Mouse (Mus musculus): ENCODE data around the gene Mef2d. TPM values are rescaled to one million over a fixed set of nuclear protein-coding genes. Genes with fewer than 3 reads are reported as not detected.
A peak's percentile ranks its signal among the peaks of the same experiment; 100 is the strongest.

Mef2d gene
- polyA plus RNA-seq, 1 experiment from 2014 or later = 17.7 TPM

GRCm38 (mm10) chr3:88156817-88157216 is 14.6 kb downstream of the Mef2d start:
- Histone ChIP-seq H3K4me3 (replicated peaks) (no peak overlapping the region), H3K4me2 (no peak overlapping the region), H3K27ac (no peak overlapping the region), H3K9me3 (no peaks in the 10 kb centered on the region), H3K4me1 (peaks cover 4% of the 10 kb centered on the region; the same call in 1 of the 2 replicates), H3K9ac (no peak overlapping the region), H3K36me3 (peaks cover 35% of the 10 kb centered on the region), H3K27me3 (replicated peaks) (no peaks in the 10 kb centered on the region)
- no peak for ATAC-seq (ENCODE audit: insufficient read depth, low FRiP score, low read depth)

GRCm38 (mm10) chr3:88157771-88158597 is 15.8 kb downstream of the Mef2d start:
- no peaks in the 10 kb centered on the region for H3K9me3 ChIP-seq
- peaks cover 4% of the 10 kb centered on the region; the same call in 1 of the 2 replicates for H3K4me1 ChIP-seq
- H3K36me3 ChIP-seq = peaks cover 45% of the 10 kb centered on the region
- H3K27ac ChIP-seq = no peak overlapping the region
- peak; percentile 54; the same call in 1 of the 2 replicates for ATAC-seq (ENCODE audit: insufficient read depth, low FRiP score, low read depth)
- no peak overlapping the region for H3K9ac ChIP-seq
- H3K27me3 ChIP-seq (replicated peaks) = no peaks in the 10 kb centered on the region
- H3K4me2 ChIP-seq = no peak overlapping the region
- H3K4me3 ChIP-seq (replicated peaks) = no peak overlapping the region
- 23% methylated on average over 23 of the region's 23 CpGs for WGBS

- Histone ChIP-seq H3K27ac (no peak overlapping the region), H3K9me3 (no peaks in the 10 kb centered on the region), H3K4me3 (replicated peaks) (no peak overlapping the region), H3K27me3 (replicated peaks) (no peaks in the 10 kb centered on the region), H3K36me3 (peaks cover 52% of the 10 kb centered on the region), H3K4me1 (peaks cover 4% of the 10 kb centered on the region; the same call in 1 of the 2 replicates), H3K9ac (no peak overlapping the region), H3K4me2 (no peak overlapping the region)
- ATAC-seq (ENCODE audit: insufficient read depth, low FRiP score, low read depth) = no peak
- 88% methylated on average over 6 of the region's 6 CpGs for WGBS
These were observed 16.8 kb downstream of the Mef2d start for GRCm38 (mm10) chr3:88158991-88159390.

GRCm38 (mm10) chr3:88160856-88161255 is 18.7 kb downstream of the Mef2d start:
- H3K36me3 ChIP-seq = peaks cover 65% of the 10 kb centered on the region
- no peaks in the 10 kb centered on the region for H3K27me3 ChIP-seq (replicated peaks)
- WGBS = 74% methylated on average over 6 of the region's 6 CpGs

GRCm38 (mm10) chr3:88162259-88162658 is 20.1 kb downstream of the Mef2d start:
- peaks cover 4% of the 10 kb centered on the region; the same call in 1 of the 2 replicates for H3K4me1 ChIP-seq
- WGBS = 70% methylated on average over 8 of the region's 8 CpGs
- H3K27me3 ChIP-seq (replicated peaks) = no peaks in the 10 kb centered on the region
- no peak for ATAC-seq (ENCODE audit: insufficient read depth, low FRiP score, low read depth)
- H3K27ac ChIP-seq = no peak overlapping the region
- no peak overlapping the region for H3K4me2 ChIP-seq
- H3K9me3 ChIP-seq = no peaks in the 10 kb centered on the region
- no peak overlapping the region for H3K9ac ChIP-seq
- no peak overlapping the region for H3K4me3 ChIP-seq (replicated peaks)
- H3K36me3 ChIP-seq = peaks cover 69% of the 10 kb centered on the region

More at GRCm38 (mm10) chr3:88160856-88161255, 18.7 kb downstream of the Mef2d start:
- H3K4me3 ChIP-seq (replicated peaks) = no peak overlapping the region
- H3K27ac ChIP-seq = no peak overlapping the region
- no peak overlapping the region for H3K4me2 ChIP-seq
- H3K9ac ChIP-seq = no peak overlapping the region
- no peaks in the 10 kb centered on the region for H3K9me3 ChIP-seq
- no peak for ATAC-seq (ENCODE audit: insufficient read depth, low FRiP score, low read depth)
- peaks cover 4% of the 10 kb centered on the region; the same call in 1 of the 2 replicates for H3K4me1 ChIP-seq

- WGBS = 80% methylated on average over 4 of the region's 4 CpGs
- H3K9me3 ChIP-seq = no peaks in the 10 kb centered on the region
These were observed 20.6 kb downstream of the Mef2d start for GRCm38 (mm10) chr3:88162811-88163210.

GRCm38 (mm10) chr3:88163847-88164246 is 21.7 kb downstream of the Mef2d start:
- Histone ChIP-seq H3K27ac (no peak overlapping the region), H3K9me3 (no peaks in the 10 kb centered on the region), H3K36me3 (peaks cover 76% of the 10 kb centered on the region), H3K4me1 (no peaks in the 10 kb centered on the region), H3K27me3 (replicated peaks) (no peaks in the 10 kb centered on the region), H3K9ac (no peak overlapping the region), H3K4me3 (replicated peaks) (no peak overlapping the region), H3K4me2 (no peak overlapping the region)
- no peak for ATAC-seq (ENCODE audit: insufficient read depth, low FRiP score, low read depth)
- 80% methylated on average over 3 of the region's 3 CpGs for WGBS

More at GRCm38 (mm10) chr3:88162811-88163210, 20.6 kb downstream of the Mef2d start:
- Histone ChIP-seq H3K4me1 (peaks cover under 1% of the 10 kb centered on the region; the same call in 1 of the 2 replicates), H3K27ac (no peak overlapping the region), H3K27me3 (replicated peaks) (no peaks in the 10 kb centered on the region), H3K4me3 (replicated peaks) (no peak overlapping the region), H3K9ac (no peak overlapping the region), H3K4me2 (no peak overlapping the region), H3K36me3 (peaks cover 73% of the 10 kb centered on the region)
- no peak for ATAC-seq (ENCODE audit: insufficient read depth, low FRiP score, low read depth)

GRCm38 (mm10) chr3:88164263-88164662 is 22.1 kb downstream of the Mef2d start:
- Histone ChIP-seq H3K9me3 (no peaks in the 10 kb centered on the region), H3K36me3 (peaks cover 79% of the 10 kb centered on the region), H3K9ac (no peak overlapping the region), H3K4me1 (no peaks in the 10 kb centered on the region), H3K4me3 (replicated peaks) (no peak overlapping the region), H3K27me3 (replicated peaks) (no peaks in the 10 kb centered on the region), H3K4me2 (no peak overlapping the region), H3K27ac (no peak overlapping the region)
- 85% methylated on average over 3 of the region's 3 CpGs for WGBS
- no peak for ATAC-seq (ENCODE audit: insufficient read depth, low FRiP score, low read depth)

- Histone ChIP-seq H3K36me3 (peaks cover 77% of the 10 kb centered on the region), H3K9ac (no peak overlapping the region)
These were observed 23.9 kb downstream of the Mef2d start for GRCm38 (mm10) chr3:88166056-88166455.

GRCm38 (mm10) chr3:88170361-88170760 is 28.2 kb downstream of the Mef2d start:
- Histone ChIP-seq H3K36me3 (peaks cover 58% of the 10 kb centered on the region), H3K9ac (no peak overlapping the region), H3K4me1 (no peaks in the 10 kb centered on the region), H3K27me3 (replicated peaks) (no peaks in the 10 kb centered on the region), H3K27ac (no peak overlapping the region), H3K9me3 (no peaks in the 10 kb centered on the region), H3K4me2 (no peak overlapping the region), H3K4me3 (replicated peaks) (no peak overlapping the region)
- ATAC-seq (ENCODE audit: insufficient read depth, low FRiP score, low read depth) = no peak
- 82% methylated on average over 5 of the region's 5 CpGs for WGBS

More at GRCm38 (mm10) chr3:88166056-88166455, 23.9 kb downstream of the Mef2d start:
- no peak overlapping the region for H3K4me2 ChIP-seq
- WGBS = 86% methylated on average over 5 of the region's 5 CpGs
- H3K9me3 ChIP-seq = no peaks in the 10 kb centered on the region
- no peaks in the 10 kb centered on the region for H3K4me1 ChIP-seq
- H3K27ac ChIP-seq = no peak overlapping the region
- no peaks in the 10 kb centered on the region for H3K27me3 ChIP-seq (replicated peaks)
- no peak for ATAC-seq (ENCODE audit: insufficient read depth, low FRiP score, low read depth)
- no peak overlapping the region for H3K4me3 ChIP-seq (replicated peaks)

GRCm38 (mm10) chr3:88172440-88172839 is 30.3 kb downstream of the Mef2d start:
- H3K9me3 ChIP-seq = no peaks in the 10 kb centered on the region
- H3K4me3 ChIP-seq (replicated peaks) = no peak overlapping the region
- H3K4me1 ChIP-seq = peaks cover 7% of the 10 kb centered on the region; the same call in 1 of the 2 replicates
- H3K9ac ChIP-seq = no peak overlapping the region
- H3K4me2 ChIP-seq = no peak overlapping the region
- no peak overlapping the region for H3K27ac ChIP-seq
- 88% methylated on average over 3 of the region's 3 CpGs for WGBS
- H3K27me3 ChIP-seq (replicated peaks) = no peaks in the 10 kb centered on the region
- H3K36me3 ChIP-seq = peaks cover 46% of the 10 kb centered on the region
- no peak for ATAC-seq (ENCODE audit: insufficient read depth, low FRiP score, low read depth)

- Histone ChIP-seq H3K9ac (no peak overlapping the region), H3K36me3 (peaks cover 36% of the 10 kb centered on the region), H3K4me3 (replicated peaks) (no peak overlapping the region), H3K27ac (no peak overlapping the region), H3K27me3 (replicated peaks) (no peaks in the 10 kb centered on the region), H3K4me1 (peaks cover 7% of the 10 kb centered on the region; the same call in 1 of the 2 replicates), H3K4me2 (no peak overlapping the region), H3K9me3 (no peaks in the 10 kb centered on the region)
- 46% methylated on average over 3 of the region's 3 CpGs for WGBS
- ATAC-seq (ENCODE audit: insufficient read depth, low FRiP score, low read depth) = no peak
These were observed 31.2 kb downstream of the Mef2d start for GRCm38 (mm10) chr3:88173375-88173774.

All from stomach, embryonic 15.5 days (tissue).